Comparison of ENCODE assay signal across 21 mouse cellular contexts in the genomic region with DNA sequence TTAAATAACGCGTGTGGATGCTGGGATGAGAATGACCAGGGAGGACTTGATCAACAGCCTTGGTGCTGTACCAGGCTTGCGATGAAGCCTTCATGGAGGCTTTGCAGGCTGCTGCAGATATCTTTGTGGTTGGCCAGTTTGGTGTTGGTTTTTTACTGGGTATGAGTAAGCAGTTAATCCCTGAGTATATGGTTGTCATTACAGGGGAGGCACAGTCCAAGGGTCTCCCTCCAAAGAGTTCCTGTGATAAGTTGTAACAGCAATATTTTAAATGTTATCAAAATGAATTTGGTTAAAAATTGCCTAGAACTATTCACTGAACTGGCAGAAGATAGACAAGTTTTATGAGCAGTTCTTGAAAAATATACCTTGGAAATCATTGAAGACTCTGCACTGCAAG. TPM values are rescaled to one million over a fixed set of nuclear protein-coding genes. Genes with fewer than 3 reads are reported as not detected.
A peak's percentile ranks its signal among the peaks of the same experiment; 100 is the strongest.
DNase-seq lines count a peak whose midpoint lies in the region; ATAC-seq and TF ChIP-seq lines count a peak whose summit lies in the region.
"Had no signal": no experiment of that assay in that cellular context is flagged by ENCODE, and none has a peak within 500 bp of the region (broad histone marks: within the 10 kb centered on the region; RNA-seq: fewer than 3 reads in every experiment).

No protein-coding gene starts in this region.

- H3K36me3 ChIP-seq in intestine, embryonic 15.5 days, result no peaks in the 10 kb centered on the region
- H3K36me3 ChIP-seq in intestine, postnatal 0 days (ENCODE audit: control insufficient read depth, insufficient read depth), result peaks cover 9% of the 10 kb centered on the region; the same call in 1 of the 2 replicates
- no peaks in the 10 kb centered on the region for H3K36me3 ChIP-seq in intestine, embryonic 16.5 days (ENCODE audit: control insufficient read depth, insufficient read depth, low read length)

- H3K4me2 ChIP-seq in intestine, embryonic 15.5 days (replicated peaks), result no peak overlapping the region
- no peak overlapping the region for H3K4me2 ChIP-seq in intestine, postnatal 0 days (replicated peaks; ENCODE audit: low read depth)
- H3K4me2 ChIP-seq in intestine, embryonic 16.5 days (ENCODE audit: low read depth, low read length), result no peak overlapping the region

- WGBS in intestine, embryonic 15.5 days, result 89% methylated on average over 3 of the region's 3 CpGs
- 75% methylated on average over 3 of the region's 3 CpGs for WGBS in intestine, postnatal 0 days
- 83% methylated on average over 3 of the region's 3 CpGs for WGBS in intestine, embryonic 16.5 days

- H3K9ac ChIP-seq in intestine, embryonic 15.5 days, result no peak overlapping the region
- no peak overlapping the region for H3K9ac ChIP-seq in intestine, postnatal 0 days (ENCODE audit: low read depth, low read length)
- no peak overlapping the region for H3K9ac ChIP-seq in intestine, embryonic 16.5 days (ENCODE audit: low read depth, low read length)

- no peaks in the 10 kb centered on the region for H3K27me3 ChIP-seq in intestine, embryonic 15.5 days (replicated peaks)
- H3K27me3 ChIP-seq in intestine, postnatal 0 days (replicated peaks; ENCODE audit: control insufficient read depth, insufficient read depth, low read length), result no peaks in the 10 kb centered on the region
- H3K27me3 ChIP-seq in intestine, embryonic 16.5 days (replicated peaks; ENCODE audit: control insufficient read depth, insufficient read depth, low read length), result no peaks in the 10 kb centered on the region
- H3K27me3 ChIP-seq: CH12.LX, Patski had no signal

- ATAC-seq in intestine, embryonic 15.5 days, result peak; percentile 77
- no peak for ATAC-seq in intestine, postnatal 0 days
- 0 out of 2 replicates have a peak, but pooled peaks have one; percentile 36 for ATAC-seq in common myeloid progenitor, adult 5-6 weeks (replicated peaks; ENCODE audit: low read depth, poor library complexity, severe bottlenecking)
- ATAC-seq in intestine, embryonic 16.5 days, result peak; percentile 82
- ATAC-seq: activated CD4-positive, CD25-positive, alpha-beta regulatory T cell, adult 4 months; CD4-positive, CD25-positive, alpha-beta regulatory T cell, adult 4 months; Patski had no signal

- no peak for DNase-seq in neural tube, embryonic 10.5 days (ENCODE audit: extremely low spot score, low spot score)
- DNase-seq in testis, postnatal 14 days (ENCODE audit: low spot score), result no peak
- DNase-seq: adrenal gland, adult 2 months; adrenal gland, adult 8-10 months; adrenal gland, postnatal 10 days; adrenal gland, postnatal 14 days; adrenal gland, postnatal 25 days; adrenal gland, postnatal 36 days; B cell, adult 2 months; cerebellum, adult 11 months; cerebellum, adult 11-12 months; cerebellum, adult 18-20 months had no signal

- TF ChIP-seq CTCF in intestine, postnatal 0 days (IDR thresholded peaks at IDR 0.05; ENCODE audit: low read depth), result no peak

- no peaks in the 10 kb centered on the region for H3K4me1 ChIP-seq in intestine, embryonic 15.5 days (replicated peaks)
- H3K4me1 ChIP-seq in intestine, postnatal 0 days (replicated peaks; ENCODE audit: control insufficient read depth, insufficient read depth, low read length), result no peaks in the 10 kb centered on the region
- H3K4me1 ChIP-seq in intestine, embryonic 16.5 days (ENCODE audit: control insufficient read depth, insufficient read depth, low read length), result no peaks in the 10 kb centered on the region

- H3K4me3 ChIP-seq in intestine, embryonic 15.5 days (replicated peaks), result no peak overlapping the region
- H3K4me3 ChIP-seq in intestine, postnatal 0 days (ENCODE audit: low read depth, low read length), result no peak overlapping the region
- H3K4me3 ChIP-seq in intestine, embryonic 16.5 days (ENCODE audit: low read length), result no peak overlapping the region

- H3K27ac ChIP-seq in intestine, embryonic 15.5 days, result no peak overlapping the region
- no peak overlapping the region for H3K27ac ChIP-seq in intestine, postnatal 0 days (ENCODE audit: low read depth, low read length)
- peak overlapping the region; percentile 24; the same call in 1 of the 2 replicates for H3K27ac ChIP-seq in intestine, embryonic 16.5 days (ENCODE audit: low read length)

- no peaks in the 10 kb centered on the region for H3K9me3 ChIP-seq in intestine, embryonic 15.5 days
- no peaks in the 10 kb centered on the region for H3K9me3 ChIP-seq in intestine, postnatal 0 days (ENCODE audit: control insufficient read depth)
- H3K9me3 ChIP-seq in intestine, embryonic 16.5 days (ENCODE audit: control insufficient read depth, low read length), result no peaks in the 10 kb centered on the region
- H3K9me3 ChIP-seq: G1E had no signal

RNA-seq across cellular contexts. Expression of a gene that starts 23.8 kb away (rescaled TPM):
- polyA plus RNA-seq in intestine, embryonic 15.5 days (2015; fragmentation: Nextera tagmentation; extraction: Ambion mirVana), result 32.9 and 38.2 TPM in 2 replicates
- polyA plus RNA-seq in intestine, postnatal 0 days (2015; fragmentation: Nextera tagmentation; extraction: Ambion mirVana), result 26.0 and 28.8 TPM in 2 replicates
- total RNA-seq in common myeloid progenitor, adult 5-6 weeks (2017), result 49.6 and 50.2 TPM in 2 replicates
- polyA plus RNA-seq in intestine, embryonic 16.5 days (2015; fragmentation: Nextera tagmentation; extraction: Ambion mirVana), result 32.0 and 32.9 TPM in 2 replicates

RNA-seq across cellular contexts. Expression of a gene that starts 34.9 kb away (rescaled TPM):
- 5.0 and 5.4 TPM in 2 replicates for polyA plus RNA-seq in intestine, embryonic 15.5 days (2015; fragmentation: Nextera tagmentation; extraction: Ambion mirVana)
- 14.5 and 15.1 TPM in 2 replicates for polyA plus RNA-seq in intestine, postnatal 0 days (2015; fragmentation: Nextera tagmentation; extraction: Ambion mirVana)
- total RNA-seq in common myeloid progenitor, adult 5-6 weeks (2017), result 8.3 and 10.3 TPM in 2 replicates
- polyA plus RNA-seq in intestine, embryonic 16.5 days (2015; fragmentation: Nextera tagmentation; extraction: Ambion mirVana), result 6.0 and 7.1 TPM in 2 replicates
